Mouse (Mus musculus) MEL (cell line): ENCODE measurements around the gene Diras2. TPM values are rescaled to one million over a fixed set of nuclear protein-coding genes. Genes with fewer than 3 reads are reported as not detected.

ENCODE experiments used
- DNase-seq: peaks from one replicate; pipeline ENCODE4 v3.0.0; 2011; ENCODE audit warnings: low read depth, low spot score
- H3K27ac ChIP-seq: 2 replicates; pipeline ENCODE4 v1.5.1; 2012; ENCODE audit warnings: low read depth, mild to moderate bottlenecking, control low read depth, low read length, moderate library complexity; ENCODE audit not compliant: control insufficient read depth
- H3K27me3 ChIP-seq, 2 experiments: fragments of 150-350 bp in 1 of 2; sonication (generic) in 1 of 2; 2 replicates each; pipeline ENCODE4 v1.6.1; 2012; ENCODE audit warnings: low read length in 2 of 2, mild to moderate bottlenecking in 2 of 2, improper control_type of control experiment in 1 of 2, moderate library complexity in 1 of 2; ENCODE audit not compliant: insufficient read depth in 2 of 2, control insufficient read depth in 1 of 2
- H3K36me3 ChIP-seq, 2 experiments: 2 replicates each; pipeline ENCODE4 v1.6.1; 2012 to 2014; ENCODE audit warnings: low read length in 2 of 2, improper control_type of control experiment in 1 of 2, inconsistent platforms in 1 of 2, mild to moderate bottlenecking in 1 of 2; ENCODE audit not compliant: insufficient read depth in 2 of 2, control insufficient read depth in 1 of 2
- H3K4me1 ChIP-seq, 2 experiments: fragments of 150-350 bp in 1 of 2; sonication (generic) in 1 of 2; 2 replicates each; pipeline ENCODE4 v1.6.1; 2012; ENCODE audit warnings: low read length in 2 of 2, improper control_type of control experiment in 1 of 2, mild to moderate bottlenecking in 1 of 2; ENCODE audit not compliant: insufficient read depth in 2 of 2, control insufficient read depth in 1 of 2
- H3K4me3 ChIP-seq, 2 experiments: fragments of 150-350 bp in 1 of 2; sonication (generic) in 1 of 2; 2 replicates each; pipeline ENCODE4 v1.5.1; 2012; ENCODE audit warnings: low read depth in 2 of 2, low read length in 2 of 2, mild to moderate bottlenecking in 2 of 2, moderate library complexity in 2 of 2, control low read depth in 1 of 2, improper control_type of control experiment in 1 of 2; ENCODE audit not compliant: control insufficient read depth in 1 of 2, insufficient read depth in 1 of 2
- H3K79me2 ChIP-seq: 2 replicates; pipeline ENCODE4 v1.6.1; 2012; ENCODE audit warnings: mild to moderate bottlenecking, low read length, moderate library complexity; ENCODE audit not compliant: control insufficient read depth, poor library complexity, insufficient read depth
- H3K9ac ChIP-seq: 2 replicates; pipeline ENCODE4 v1.6.1; 2012; ENCODE audit warnings: low read depth, mild to moderate bottlenecking, control low read depth, low read length, moderate library complexity; ENCODE audit not compliant: control insufficient read depth, poor library complexity, severe bottlenecking
- H3K9me3 ChIP-seq: fragments of 150-350 bp; sonication (generic); replicated peaks from 2 replicates; pipeline ENCODE4 v1.6.1; 2012; ENCODE audit warnings: mild to moderate bottlenecking, low read length, improper control_type of control experiment, moderate library complexity; ENCODE audit not compliant: insufficient read depth
- BHLHE40 ChIP-seq: IDR thresholded peaks from 2 replicates; pipeline ENCODE4 v1.6.1; 2012; ENCODE audit warnings: low read depth, mild to moderate bottlenecking, inconsistent platforms, low read length, improper control_type of control experiment, borderline replicate concordance
- CHD1 ChIP-seq: IDR thresholded peaks from 2 replicates; pipeline ENCODE4 v1.6.1; 2012; ENCODE audit warnings: low read depth, mild to moderate bottlenecking, inconsistent platforms, low read length, improper control_type of control experiment
- ELF1 ChIP-seq: IDR thresholded peaks from 2 replicates; pipeline ENCODE4 v1.6.1; 2014; ENCODE audit warnings: low read depth, mild to moderate bottlenecking, inconsistent platforms, low read length, improper control_type of control experiment, moderate library complexity
- EP300 ChIP-seq, 2 experiments: IDR thresholded peaks; 2 replicates each; pipeline ENCODE4 v1.6.1; 2011; ENCODE audit warnings: improper control_type of control experiment in 2 of 2, low read length in 2 of 2, low read depth in 1 of 2, mild to moderate bottlenecking in 1 of 2
- ETS1 ChIP-seq: IDR thresholded peaks from 2 replicates; pipeline ENCODE4 v1.6.1; 2012; ENCODE audit warnings: low read depth, mild to moderate bottlenecking, inconsistent platforms, low read length, improper control_type of control experiment, moderate library complexity
- GATA1 ChIP-seq: IDR thresholded peaks from 2 replicates; pipeline ENCODE4 v1.6.1; 2011; ENCODE audit warnings: low read depth, low read length, improper control_type of control experiment
- JUND ChIP-seq: IDR thresholded peaks from 2 replicates; pipeline ENCODE4 v1.6.1; 2011; ENCODE audit warnings: low read depth, mild to moderate bottlenecking, improper control_type of control experiment, low read length
- MAZ ChIP-seq: IDR thresholded peaks from 2 replicates; pipeline ENCODE4 v1.6.1; 2012; ENCODE audit warnings: low read depth, mild to moderate bottlenecking, inconsistent platforms, low read length, improper control_type of control experiment
- MYC ChIP-seq: IDR thresholded peaks from 2 replicates; pipeline ENCODE4 v1.6.1; 2011; ENCODE audit warnings: low read depth, mild to moderate bottlenecking, low read length, improper control_type of control experiment, moderate library complexity
- NELFE ChIP-seq: IDR thresholded peaks from 2 replicates; pipeline ENCODE4 v1.6.1; 2011; ENCODE audit warnings: low read depth, low read length, improper control_type of control experiment
- SMC3 ChIP-seq: IDR thresholded peaks from 2 replicates; pipeline ENCODE4 v1.6.1; 2011; ENCODE audit warnings: low read depth, low read length, improper control_type of control experiment
- TCF12 ChIP-seq: IDR thresholded peaks from 2 replicates; pipeline ENCODE4 v1.6.1; 2014; ENCODE audit warnings: low read depth, mild to moderate bottlenecking, inconsistent platforms, low read length, improper control_type of control experiment, moderate library complexity
- USF1 ChIP-seq: IDR thresholded peaks from 2 replicates; pipeline ENCODE4 v1.6.1; 2014; ENCODE audit warnings: low read depth, mild to moderate bottlenecking, inconsistent platforms, low read length, improper control_type of control experiment, moderate library complexity
- ZC3H11A ChIP-seq: IDR thresholded peaks from 2 replicates; pipeline ENCODE4 v1.6.1; 2012; ENCODE audit warnings: low read depth, mild to moderate bottlenecking, inconsistent platforms, low read length, improper control_type of control experiment
- ZKSCAN1 ChIP-seq: IDR thresholded peaks from 2 replicates; pipeline ENCODE4 v1.6.1; 2012; ENCODE audit warnings: low read depth, mild to moderate bottlenecking, inconsistent platforms, low read length, improper control_type of control experiment, moderate library complexity
- ZMIZ1 ChIP-seq: IDR thresholded peaks from 2 replicates; pipeline ENCODE4 v1.6.1; 2012; ENCODE audit warnings: low read depth, mild to moderate bottlenecking, inconsistent platforms, low read length, improper control_type of control experiment, moderate library complexity
- polyA plus RNA-seq, 2 experiments: library from polyadenylated mRNA; stranded (reverse) in 1 of 2; unstranded in 1 of 2; fragments of >175 nt in 1 of 2; fragments of >200 nt in 1 of 2; gene quantifications; 2 replicates each; pipeline versions ENCODE4 v1.2.1 to v1.2.4; 2012; ENCODE audit warnings: low replicate concordance in 2 of 2, low read depth in 1 of 2; ENCODE audit not compliant: insufficient read length in 2 of 2, insufficient read depth in 1 of 2, missing spikeins in 1 of 2
- total RNA-seq: library from RNA; depleted of rRNA; stranded (reverse); fragments of 300-350 nt; gene quantifications from 2 replicates; pipeline ENCODE4 v1.2.3, GENCODE M21; 2012; rRNA removed

The Diras2 gene
- total RNA-seq (not detected in 2 replicates), polyA plus RNA-seq (not detected)

DNA sequence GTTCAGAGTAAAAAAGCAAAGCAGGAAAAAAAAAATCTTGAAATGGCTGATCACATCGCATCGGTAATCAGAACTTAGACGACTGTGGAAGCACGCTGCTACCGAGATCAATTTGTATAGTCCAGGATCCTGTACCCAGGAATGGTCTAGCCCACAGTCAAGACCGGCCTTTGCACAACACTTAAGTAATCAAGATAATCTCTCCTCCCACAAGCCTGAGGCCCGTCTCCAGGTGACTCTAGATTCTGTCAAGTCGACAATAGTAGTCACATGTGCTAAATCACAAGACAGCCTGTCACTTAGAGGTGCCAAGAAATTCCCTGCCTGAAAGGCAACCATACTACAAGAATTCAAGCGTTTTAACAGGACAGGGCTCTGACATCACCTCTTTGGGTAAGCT lies at the start of gene Diras2:
Gene Diras2, minus strand, starts transcription at position 159 of the 400 bp plus-strand sequence.
- Histone ChIP-seq H3K9ac (no peak within 1 kb of the TSS), H3K4me1 (no peaks in the 10 kb centered on the region), H3K4me3 (no peak within 1 kb of the TSS), H3K79me2 (no peaks in the 10 kb centered on the region), H3K27ac (no peak within 1 kb of the TSS), H3K27me3 (no peaks in the 10 kb centered on the region)
- DNase-seq = no peak
- no peak for TF ChIP-seq CHD1
- no peak for TF ChIP-seq NELFE
- TF ChIP-seq ETS1 = no peak
- TF ChIP-seq ZKSCAN1 = no peak
- TF ChIP-seq ZMIZ1 = no peak
- no peak for TF ChIP-seq MAZ
- TF ChIP-seq ZC3H11A = no peak
- no peak for TF ChIP-seq EP300 (IDR thresholded peaks at IDR 0.05; ENCODE audit: low read depth in 1 of 2, low read length in 2 of 2)
- TF ChIP-seq JUND = no peak
- no peak for TF ChIP-seq USF1
- TF ChIP-seq ELF1 = no peak
- TF ChIP-seq, all 39 proteins: peak for 0
- H3K9me3 ChIP-seq = no peaks in the 10 kb centered on the region
- no peaks in the 10 kb centered on the region for H3K36me3 ChIP-seq

- Histone ChIP-seq H3K36me3 (no peaks in the 10 kb centered on the region; a peak in 1 of 4 replicates), H3K4me1 (peaks cover 3% of the 10 kb centered on the region in 2 experiments; a peak in 2 of 4 replicates), H3K4me3 (no peak overlapping the region), H3K9ac (no peak overlapping the region), H3K27ac (no peak overlapping the region), H3K27me3 (no peaks in the 10 kb centered on the region), H3K79me2 (no peaks in the 10 kb centered on the region; the same call in 1 of the 2 replicates), H3K9me3 (no peaks in the 10 kb centered on the region)
- TF ChIP-seq EP300 (IDR thresholded peaks at IDR 0.05; ENCODE audit: low read depth in 1 of 2, low read length in 2 of 2) (no peak), TCF12 (no peak), BHLHE40 (no peak), SMC3 (no peak), ETS1 (no peak), NELFE (no peak), GATA1 (no peak), CHD1 (no peak), MAZ (no peak), ZMIZ1 (no peak), MYC (no peak), USF1 (no peak)
- DNase-seq = no peak
These were observed 47.7 kb upstream of the Diras2 start for GRCm38 (mm10) chr13:52578776-52579175.
